Mouse (Mus musculus): ENCODE measurements around the gene Hist1h3g. TPM values are rescaled to one million over a fixed set of nuclear protein-coding genes. Genes with fewer than 3 reads are reported as not detected.

The Hist1h3g gene
- polyA plus RNA-seq, 1 experiment = 496 TPM

DNA sequence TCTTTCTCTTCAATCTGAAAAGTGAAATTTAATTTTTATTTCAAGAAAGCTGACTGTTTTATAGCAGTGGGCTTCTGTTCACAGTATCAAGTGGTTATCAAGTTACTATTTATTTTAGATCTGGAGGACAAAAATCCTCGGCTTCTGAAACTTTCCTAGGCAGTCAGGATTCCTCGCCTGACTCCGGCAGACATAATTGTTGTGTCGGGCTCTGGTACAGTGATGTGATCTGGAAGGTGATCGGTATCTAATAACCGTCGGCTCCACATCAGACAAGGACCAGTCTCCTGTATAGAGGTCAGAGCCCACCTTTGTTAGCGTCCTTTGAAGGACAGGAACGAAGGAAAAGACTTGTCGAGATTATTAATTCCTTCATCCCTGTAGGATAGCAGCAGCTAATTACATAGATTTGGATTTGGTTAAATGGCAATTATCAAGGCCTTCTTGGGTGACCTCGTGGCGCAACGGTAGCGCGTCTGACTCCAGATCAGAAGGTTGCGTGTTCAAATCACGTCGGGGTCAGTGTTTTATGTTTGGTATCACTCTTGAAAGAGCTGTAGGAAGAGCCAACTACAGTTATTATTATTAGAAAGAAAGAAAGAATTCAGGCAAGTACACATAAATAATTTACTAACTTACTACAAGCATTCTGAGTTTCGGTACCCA, 37.4 kb upstream of the Hist1h3g start:
- Histone ChIP-seq H3K4me1 (replicated peaks; ENCODE audit: control insufficient read depth, insufficient read depth, low read length) (no peaks in the 10 kb centered on the region), H3K27ac (ENCODE audit: control insufficient read depth, insufficient read depth, low read length) (no peak overlapping the region), H3K27me3 (ENCODE audit: control insufficient read depth, insufficient read depth, low read length) (no peaks in the 10 kb centered on the region), H3K4me3 (ENCODE audit: control insufficient read depth, insufficient read depth, low read length) (no peak overlapping the region), H3K36me3 (ENCODE audit: control insufficient read depth, insufficient read depth, low read length) (no peaks in the 10 kb centered on the region)
- no peak for DNase-seq
- 78% methylated on average over 19 of the region's 19 CpGs for WGBS
- TF ChIP-seq POLR2A (IDR thresholded peaks at IDR 0.05; ENCODE audit: control insufficient read depth, extremely low read depth, insufficient read depth, low read length, poor library complexity) = no peak
- no peak for TF ChIP-seq CTCF (IDR thresholded peaks at IDR 0.05; ENCODE audit: borderline replicate concordance, control insufficient read depth, extremely low read depth, insufficient read depth, low read length, poor library complexity)

DNA sequence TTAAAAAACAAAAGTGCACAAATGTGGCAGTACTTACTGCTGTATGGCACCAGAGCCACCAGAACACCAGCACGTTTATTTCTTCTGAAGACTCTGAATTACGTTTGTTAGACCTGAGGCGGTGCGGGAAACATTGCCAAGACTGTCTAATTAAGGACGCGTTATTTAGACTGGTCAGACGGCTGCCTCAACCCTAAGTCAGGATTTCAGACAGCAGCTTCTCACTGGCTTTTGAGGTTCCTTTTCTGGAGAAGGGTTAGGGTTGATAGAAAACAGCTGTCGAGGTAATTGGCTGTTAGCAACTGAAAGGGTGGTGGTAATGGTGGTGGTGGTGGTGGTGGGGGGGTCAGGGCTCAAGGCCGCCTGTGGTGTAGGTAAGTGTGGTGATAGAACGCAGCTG, 36.6 kb upstream of the Hist1h3g start:
- Histone ChIP-seq H3K36me3 (ENCODE audit: control insufficient read depth, insufficient read depth, low read length) (no peaks in the 10 kb centered on the region), H3K4me3 (ENCODE audit: control insufficient read depth, insufficient read depth, low read length) (no peak overlapping the region), H3K4me1 (replicated peaks; ENCODE audit: control insufficient read depth, insufficient read depth, low read length) (no peaks in the 10 kb centered on the region), H3K27ac (ENCODE audit: control insufficient read depth, insufficient read depth, low read length) (no peak overlapping the region), H3K27me3 (ENCODE audit: control insufficient read depth, insufficient read depth, low read length) (no peaks in the 10 kb centered on the region)
- no peak for DNase-seq
- WGBS = 63% methylated on average over 10 of the region's 10 CpGs
- TF ChIP-seq POLR2A (IDR thresholded peaks at IDR 0.05; ENCODE audit: control insufficient read depth, extremely low read depth, insufficient read depth, low read length, poor library complexity) (no peak), CTCF (IDR thresholded peaks at IDR 0.05; ENCODE audit: borderline replicate concordance, control insufficient read depth, extremely low read depth, insufficient read depth, low read length, poor library complexity) (no peak)

DNA sequence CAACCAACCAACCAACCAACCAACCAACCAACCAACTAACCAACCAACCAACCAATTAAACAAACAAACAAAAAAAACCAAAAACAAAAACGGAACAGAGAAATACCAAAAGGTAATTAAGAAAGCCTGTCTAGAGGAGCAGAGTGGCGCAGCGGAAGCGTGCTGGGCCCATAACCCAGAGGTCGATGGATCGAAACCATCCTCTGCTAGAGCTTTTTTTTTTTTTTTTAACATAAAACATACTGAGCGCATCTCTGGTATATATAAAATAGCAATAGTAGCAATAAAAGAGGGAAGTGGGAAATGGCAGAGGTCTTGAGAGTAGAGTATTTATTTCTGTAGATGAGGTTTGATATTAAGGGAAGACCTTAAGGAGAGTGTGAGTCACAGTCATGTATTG, 35.3 kb upstream of the Hist1h3g start:
- Histone ChIP-seq H3K4me3 (ENCODE audit: control insufficient read depth, insufficient read depth, low read length) (no peak overlapping the region), H3K36me3 (ENCODE audit: control insufficient read depth, insufficient read depth, low read length) (no peaks in the 10 kb centered on the region), H3K27me3 (ENCODE audit: control insufficient read depth, insufficient read depth, low read length) (no peaks in the 10 kb centered on the region), H3K27ac (ENCODE audit: control insufficient read depth, insufficient read depth, low read length) (no peak overlapping the region), H3K4me1 (replicated peaks; ENCODE audit: control insufficient read depth, insufficient read depth, low read length) (no peaks in the 10 kb centered on the region)
- TF ChIP-seq POLR2A (IDR thresholded peaks at IDR 0.05; ENCODE audit: control insufficient read depth, extremely low read depth, insufficient read depth, low read length, poor library complexity) = no peak
- no peak for TF ChIP-seq CTCF (IDR thresholded peaks at IDR 0.05; ENCODE audit: borderline replicate concordance, control insufficient read depth, extremely low read depth, insufficient read depth, low read length, poor library complexity)
- WGBS = 73% methylated on average over 7 of the region's 7 CpGs
- no peak for DNase-seq

DNA sequence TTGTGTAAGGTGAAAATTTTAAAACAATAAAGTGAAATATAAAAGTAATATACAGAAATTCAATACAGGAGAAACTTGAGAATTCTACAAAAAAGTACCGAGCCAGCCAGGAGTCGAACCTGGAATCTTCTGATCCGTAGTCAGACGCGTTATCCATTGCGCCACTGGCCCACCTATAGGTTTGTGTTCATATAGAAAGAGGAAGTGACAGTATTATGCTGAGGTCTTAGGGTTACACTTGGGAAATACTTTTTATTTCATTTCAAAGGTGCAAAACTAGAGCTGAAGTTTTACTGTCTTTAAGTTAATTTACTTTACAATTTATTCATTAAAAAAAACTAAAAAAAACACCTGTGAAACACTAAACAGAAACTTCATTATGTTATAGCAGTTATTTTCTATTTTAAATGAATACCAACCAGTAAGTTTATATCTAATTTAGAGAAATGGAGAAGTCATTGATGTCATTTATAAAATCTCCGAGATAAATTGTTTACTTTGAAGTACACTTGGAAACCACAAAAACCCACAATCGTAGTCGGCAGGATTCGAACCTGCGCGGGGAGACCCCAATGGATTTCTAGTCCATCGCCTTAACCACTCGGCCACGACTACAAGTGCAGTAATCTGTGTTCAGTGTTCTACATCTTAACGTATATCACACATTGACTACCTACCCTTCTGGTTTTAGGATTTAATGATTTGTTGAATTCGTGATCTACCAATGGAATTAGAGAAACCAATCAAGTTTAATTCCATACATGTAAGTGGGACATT, 34.6 kb upstream of the Hist1h3g start:
- WGBS = 14% methylated on average over 17 of the region's 17 CpGs
- peak; percentile 75 for DNase-seq

DNA sequence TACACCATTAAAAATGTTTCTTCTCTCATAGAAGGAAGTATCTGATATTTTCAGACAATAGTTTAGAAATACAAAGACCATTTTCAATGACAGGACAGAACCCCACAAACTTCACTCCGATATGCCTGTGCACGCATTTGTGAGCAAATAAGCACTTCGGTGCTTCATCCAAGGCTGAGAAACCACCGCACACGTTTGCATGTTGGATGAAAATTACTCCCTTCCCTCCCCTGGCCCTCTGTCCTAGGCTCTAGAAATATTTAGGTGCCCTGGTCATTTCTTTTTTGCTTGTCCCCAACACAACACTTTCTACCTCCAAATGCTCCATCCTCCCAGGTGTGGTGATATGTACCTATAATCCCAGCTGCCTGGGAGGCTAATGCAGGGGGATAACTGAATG, 33.7 kb upstream of the Hist1h3g start:
- TF ChIP-seq CTCF (IDR thresholded peaks at IDR 0.05; ENCODE audit: borderline replicate concordance, control insufficient read depth, extremely low read depth, insufficient read depth, low read length, poor library complexity) (no peak), POLR2A (IDR thresholded peaks at IDR 0.05; ENCODE audit: control insufficient read depth, extremely low read depth, insufficient read depth, low read length, poor library complexity) (no peak)
- Histone ChIP-seq H3K27ac (ENCODE audit: control insufficient read depth, insufficient read depth, low read length) (no peak overlapping the region), H3K4me3 (ENCODE audit: control insufficient read depth, insufficient read depth, low read length) (no peak overlapping the region), H3K4me1 (replicated peaks; ENCODE audit: control insufficient read depth, insufficient read depth, low read length) (peaks cover 3% of the 10 kb centered on the region), H3K36me3 (ENCODE audit: control insufficient read depth, insufficient read depth, low read length) (no peaks in the 10 kb centered on the region), H3K27me3 (ENCODE audit: control insufficient read depth, insufficient read depth, low read length) (no peaks in the 10 kb centered on the region)
- WGBS = 79% methylated on average over 5 of the region's 5 CpGs
- no peak for DNase-seq

More for the DNA sequence above, 34.6 kb upstream of the Hist1h3g start:
- H3K4me1 ChIP-seq (replicated peaks; ENCODE audit: control insufficient read depth, insufficient read depth, low read length) = no peaks in the 10 kb centered on the region
- no peak overlapping the region for H3K27ac ChIP-seq (ENCODE audit: control insufficient read depth, insufficient read depth, low read length)
- no peaks in the 10 kb centered on the region for H3K27me3 ChIP-seq (ENCODE audit: control insufficient read depth, insufficient read depth, low read length)
- TF ChIP-seq POLR2A (IDR thresholded peaks at IDR 0.05; ENCODE audit: control insufficient read depth, extremely low read depth, insufficient read depth, low read length, poor library complexity) (no peak), CTCF (IDR thresholded peaks at IDR 0.05; ENCODE audit: borderline replicate concordance, control insufficient read depth, extremely low read depth, insufficient read depth, low read length, poor library complexity) (no peak)
- H3K36me3 ChIP-seq (ENCODE audit: control insufficient read depth, insufficient read depth, low read length) = no peaks in the 10 kb centered on the region
- no peak overlapping the region for H3K4me3 ChIP-seq (ENCODE audit: control insufficient read depth, insufficient read depth, low read length)

DNA sequence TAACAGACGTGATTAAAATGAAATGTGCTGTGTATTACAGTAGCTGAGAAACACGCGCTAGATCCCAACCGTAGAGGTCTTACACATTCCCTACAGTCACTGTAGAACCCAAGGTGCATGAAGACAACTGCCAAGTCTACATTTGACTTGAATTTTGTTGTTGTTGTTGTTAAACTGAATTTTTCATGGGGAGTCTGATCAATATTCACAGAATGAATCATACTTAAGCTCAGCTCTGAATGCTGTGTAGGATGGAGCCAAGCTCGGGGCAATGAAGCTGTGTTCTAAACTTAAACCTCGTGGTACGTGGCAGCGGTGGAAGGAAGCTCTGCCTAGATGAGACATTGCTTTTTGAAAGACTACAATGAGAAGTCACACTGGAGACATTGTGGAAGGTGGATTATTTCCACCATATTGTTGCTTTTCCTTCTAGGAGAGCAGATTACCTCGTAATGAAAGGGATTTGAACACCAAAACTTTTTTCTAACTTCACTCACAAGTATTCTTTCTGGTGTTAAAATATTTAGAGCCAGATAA, 33.1 kb upstream of the Hist1h3g start:
- DNase-seq = no peak
- WGBS = 86% methylated on average over 9 of the region's 9 CpGs
- no peak overlapping the region for H3K4me3 ChIP-seq (ENCODE audit: control insufficient read depth, insufficient read depth, low read length)
- H3K4me1 ChIP-seq (replicated peaks; ENCODE audit: control insufficient read depth, insufficient read depth, low read length) = peaks cover 3% of the 10 kb centered on the region
- TF ChIP-seq CTCF (IDR thresholded peaks at IDR 0.05; ENCODE audit: borderline replicate concordance, control insufficient read depth, extremely low read depth, insufficient read depth, low read length, poor library complexity) = no peak
- TF ChIP-seq POLR2A (IDR thresholded peaks at IDR 0.05; ENCODE audit: control insufficient read depth, extremely low read depth, insufficient read depth, low read length, poor library complexity) = no peak
- no peaks in the 10 kb centered on the region for H3K27me3 ChIP-seq (ENCODE audit: control insufficient read depth, insufficient read depth, low read length)
- H3K27ac ChIP-seq (ENCODE audit: control insufficient read depth, insufficient read depth, low read length) = no peak overlapping the region
- no peaks in the 10 kb centered on the region for H3K36me3 ChIP-seq (ENCODE audit: control insufficient read depth, insufficient read depth, low read length)
